Mouse (Mus musculus): ENCODE results near the gene Ext2. TPM values are rescaled to one million over a fixed set of nuclear protein-coding genes. Genes with fewer than 3 reads are reported as not detected.

The Ext2 gene
- polyA plus RNA-seq, 1 experiment: 10.8 TPM

DNA sequence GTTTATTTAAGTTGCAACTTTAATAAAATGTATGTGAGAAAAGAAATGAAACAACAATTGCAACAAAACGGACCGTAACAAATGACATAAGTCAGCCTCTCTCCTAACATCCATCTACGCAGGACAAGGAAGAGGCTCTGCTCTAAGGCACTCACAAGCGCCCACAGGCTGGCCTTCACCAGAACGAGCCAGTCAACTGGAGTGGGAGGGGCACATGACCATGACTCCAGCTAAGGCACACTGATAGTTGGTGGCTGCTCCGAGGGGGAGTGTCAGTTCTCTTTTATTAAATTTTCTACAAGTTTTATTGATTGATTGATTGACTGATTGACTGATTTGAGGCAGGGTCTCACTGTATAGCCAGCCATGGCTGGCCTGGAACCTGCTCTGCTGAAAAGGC is 52.5 kb downstream of the Ext2 start:
- Histone ChIP-seq H3K4me3 (replicated peaks; ENCODE audit: control insufficient read depth, low read depth, low read length) (no peak overlapping the region), H3K4me1 (ENCODE audit: control insufficient read depth, insufficient read depth, low read length) (no peaks in the 10 kb centered on the region; the same call in 1 of the 2 replicates), H3K27ac (ENCODE audit: control insufficient read depth, insufficient read depth, low read depth, low read length, poor library complexity) (no peak overlapping the region)
- no peak for TF ChIP-seq POLR2A (IDR thresholded peaks at IDR 0.05; ENCODE audit: borderline replicate concordance, control insufficient read depth, low read depth, low read length)
- no peak for TF ChIP-seq CTCF (IDR thresholded peaks at IDR 0.05; ENCODE audit: control insufficient read depth, insufficient read depth, low read length)
- WGBS: 86% methylated on average over 6 of the region's 6 CpGs

- WGBS: 80% methylated on average over 5 of the region's 5 CpGs
- Histone ChIP-seq H3K27ac (ENCODE audit: control insufficient read depth, insufficient read depth, low read depth, low read length, poor library complexity) (no peak overlapping the region), H3K4me1 (ENCODE audit: control insufficient read depth, insufficient read depth, low read length) (no peaks in the 10 kb centered on the region), H3K4me3 (replicated peaks; ENCODE audit: control insufficient read depth, low read depth, low read length) (no peak overlapping the region)
- TF ChIP-seq POLR2A (IDR thresholded peaks at IDR 0.05; ENCODE audit: borderline replicate concordance, control insufficient read depth, low read depth, low read length) (no peak), CTCF (IDR thresholded peaks at IDR 0.05; ENCODE audit: control insufficient read depth, insufficient read depth, low read length) (no peak)
Observed at GRCm38 (mm10) chr2:93765721-93766120, 56.6 kb downstream of the Ext2 start.

DNA sequence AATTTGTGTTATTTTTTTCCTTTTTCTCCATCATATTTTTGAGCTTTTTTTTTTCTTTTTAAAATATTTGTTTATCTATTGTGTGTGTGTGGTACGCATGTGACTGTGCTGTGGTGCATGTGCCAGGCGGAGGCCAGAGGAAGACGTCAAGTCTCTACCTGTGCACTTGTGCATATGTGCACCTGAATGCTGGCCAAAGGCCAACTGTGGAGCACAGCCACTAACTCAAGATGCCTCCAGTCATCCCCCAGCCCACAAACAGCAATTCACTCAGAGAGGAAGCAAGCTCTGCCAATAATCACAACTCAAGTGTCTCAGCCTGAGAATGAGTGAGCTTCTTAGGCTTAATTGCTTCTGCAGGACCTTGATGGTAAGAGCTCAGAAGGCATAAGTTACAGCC is 58.2 kb downstream of the Ext2 start:
- TF ChIP-seq POLR2A (IDR thresholded peaks at IDR 0.05; ENCODE audit: borderline replicate concordance, control insufficient read depth, low read depth, low read length) (no peak), CTCF (IDR thresholded peaks at IDR 0.05; ENCODE audit: control insufficient read depth, insufficient read depth, low read length) (no peak)
- Histone ChIP-seq H3K27ac (ENCODE audit: control insufficient read depth, insufficient read depth, low read depth, low read length, poor library complexity) (no peak overlapping the region), H3K4me3 (replicated peaks; ENCODE audit: control insufficient read depth, low read depth, low read length) (no peak overlapping the region), H3K4me1 (ENCODE audit: control insufficient read depth, insufficient read depth, low read length) (no peaks in the 10 kb centered on the region)
- 83% methylated on average over 3 of the region's 3 CpGs for WGBS

- WGBS: 79% methylated on average over 3 of the region's 3 CpGs
- H3K4me1 ChIP-seq (ENCODE audit: control insufficient read depth, insufficient read depth, low read length): no peaks in the 10 kb centered on the region
- no peak for TF ChIP-seq POLR2A (IDR thresholded peaks at IDR 0.05; ENCODE audit: borderline replicate concordance, control insufficient read depth, low read depth, low read length)
- no peak for TF ChIP-seq CTCF (IDR thresholded peaks at IDR 0.05; ENCODE audit: control insufficient read depth, insufficient read depth, low read length)
Observed at GRCm38 (mm10) chr2:93760389-93760788, 62.0 kb downstream of the Ext2 start.

DNA sequence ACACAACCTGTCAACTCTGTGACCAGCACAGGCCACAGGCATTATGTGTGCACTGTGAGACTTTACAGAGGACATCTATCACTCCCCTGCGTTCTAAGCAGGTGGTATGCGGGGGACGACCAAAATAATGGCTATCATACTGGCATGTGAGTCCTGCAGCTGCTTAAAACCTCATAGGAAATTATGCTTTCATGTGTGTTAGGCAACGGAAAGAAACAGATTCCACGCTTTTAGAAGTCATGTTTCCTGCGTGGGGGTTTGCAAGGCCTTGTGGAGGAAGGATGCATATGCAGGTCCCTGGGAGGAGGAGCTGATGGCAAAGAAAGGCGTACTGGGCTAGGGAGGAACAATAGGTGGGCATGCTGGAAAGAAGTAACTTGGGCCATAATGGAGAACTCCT is 63.2 kb downstream of the Ext2 start:
- TF ChIP-seq CTCF (IDR thresholded peaks at IDR 0.05; ENCODE audit: control insufficient read depth, insufficient read depth, low read length) (no peak), POLR2A (IDR thresholded peaks at IDR 0.05; ENCODE audit: borderline replicate concordance, control insufficient read depth, low read depth, low read length) (no peak)
- no peak overlapping the region for H3K27ac ChIP-seq (ENCODE audit: control insufficient read depth, insufficient read depth, low read depth, low read length, poor library complexity)
- 59% methylated on average over 7 of the region's 7 CpGs for WGBS
- H3K4me3 ChIP-seq (replicated peaks; ENCODE audit: control insufficient read depth, low read depth, low read length): no peak overlapping the region
- no peaks in the 10 kb centered on the region for H3K4me1 ChIP-seq (ENCODE audit: control insufficient read depth, insufficient read depth, low read length)

More at GRCm38 (mm10) chr2:93760389-93760788, 62.0 kb downstream of the Ext2 start:
- H3K27ac ChIP-seq (ENCODE audit: control insufficient read depth, insufficient read depth, low read depth, low read length, poor library complexity): no peak overlapping the region
- no peak overlapping the region for H3K4me3 ChIP-seq (replicated peaks; ENCODE audit: control insufficient read depth, low read depth, low read length)

GRCm38 (mm10) chr2:93758298-93758697 is 64.1 kb downstream of the Ext2 start:
- H3K27ac ChIP-seq (ENCODE audit: control insufficient read depth, insufficient read depth, low read depth, low read length, poor library complexity): no peak overlapping the region
- TF ChIP-seq POLR2A (IDR thresholded peaks at IDR 0.05; ENCODE audit: borderline replicate concordance, control insufficient read depth, low read depth, low read length) (no peak), CTCF (IDR thresholded peaks at IDR 0.05; ENCODE audit: control insufficient read depth, insufficient read depth, low read length) (no peak)
- no peak overlapping the region for H3K4me3 ChIP-seq (replicated peaks; ENCODE audit: control insufficient read depth, low read depth, low read length)
- H3K4me1 ChIP-seq (ENCODE audit: control insufficient read depth, insufficient read depth, low read length): no peaks in the 10 kb centered on the region
- WGBS: 85% methylated on average over 6 of the region's 6 CpGs

- TF ChIP-seq POLR2A (IDR thresholded peaks at IDR 0.05; ENCODE audit: borderline replicate concordance, control insufficient read depth, low read depth, low read length) (no peak), CTCF (IDR thresholded peaks at IDR 0.05; ENCODE audit: control insufficient read depth, insufficient read depth, low read length) (no peak)
- Histone ChIP-seq H3K4me3 (replicated peaks; ENCODE audit: control insufficient read depth, low read depth, low read length) (no peak overlapping the region), H3K4me1 (ENCODE audit: control insufficient read depth, insufficient read depth, low read length) (no peaks in the 10 kb centered on the region), H3K27ac (ENCODE audit: control insufficient read depth, insufficient read depth, low read depth, low read length, poor library complexity) (no peak overlapping the region)
- 80% methylated on average over 2 of the region's 2 CpGs for WGBS
Observed at GRCm38 (mm10) chr2:93754366-93754765, 68.0 kb downstream of the Ext2 start.

DNA sequence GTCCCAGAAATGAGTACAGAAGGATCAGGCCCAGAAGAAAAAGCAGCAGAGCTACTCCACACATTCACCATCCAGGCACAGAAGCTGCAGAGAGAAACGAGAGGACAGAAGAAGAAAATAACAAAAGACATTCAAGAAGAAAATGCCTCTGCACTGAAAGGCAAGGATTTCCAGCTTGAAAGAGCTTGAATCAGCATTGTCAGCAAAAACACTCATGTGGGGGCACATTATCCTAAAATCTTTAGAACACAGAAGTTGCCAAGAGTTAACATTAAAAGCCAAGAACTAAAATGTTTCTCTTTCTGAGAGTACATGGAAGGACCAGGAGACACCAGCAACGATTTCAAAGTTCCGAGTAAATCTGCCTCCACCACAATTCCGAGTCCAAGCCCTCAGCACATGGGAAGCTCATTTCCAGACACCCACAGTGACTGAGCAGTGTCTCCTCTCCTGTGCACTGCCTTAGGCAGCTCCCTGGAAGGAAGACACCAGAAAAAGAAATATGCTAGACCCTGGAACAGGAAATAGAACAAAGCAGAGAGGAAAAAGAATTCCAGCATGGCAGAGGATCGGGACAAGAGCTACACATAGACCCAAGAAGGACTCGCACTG is 69.1 kb downstream of the Ext2 start:
- H3K4me3 ChIP-seq (replicated peaks; ENCODE audit: control insufficient read depth, low read depth, low read length): no peak overlapping the region
- WGBS: 81% methylated on average over 6 of the region's 6 CpGs
- no peak for TF ChIP-seq CTCF (IDR thresholded peaks at IDR 0.05; ENCODE audit: control insufficient read depth, insufficient read depth, low read length)
- TF ChIP-seq POLR2A (IDR thresholded peaks at IDR 0.05; ENCODE audit: borderline replicate concordance, control insufficient read depth, low read depth, low read length): no peak

GRCm38 (mm10) chr2:93749709-93750108 is 72.7 kb downstream of the Ext2 start:
- Histone ChIP-seq H3K4me3 (replicated peaks; ENCODE audit: control insufficient read depth, low read depth, low read length) (no peak overlapping the region), H3K4me1 (ENCODE audit: control insufficient read depth, insufficient read depth, low read length) (no peaks in the 10 kb centered on the region), H3K27ac (ENCODE audit: control insufficient read depth, insufficient read depth, low read depth, low read length, poor library complexity) (no peak overlapping the region)
- no peak for TF ChIP-seq POLR2A (IDR thresholded peaks at IDR 0.05; ENCODE audit: borderline replicate concordance, control insufficient read depth, low read depth, low read length)
- no peak for TF ChIP-seq CTCF (IDR thresholded peaks at IDR 0.05; ENCODE audit: control insufficient read depth, insufficient read depth, low read length)
- WGBS: 91% methylated on average over 4 of the region's 4 CpGs

More for the DNA sequence above, 69.1 kb downstream of the Ext2 start:
- Histone ChIP-seq H3K27ac (ENCODE audit: control insufficient read depth, insufficient read depth, low read depth, low read length, poor library complexity) (no peak overlapping the region), H3K4me1 (ENCODE audit: control insufficient read depth, insufficient read depth, low read length) (no peaks in the 10 kb centered on the region)

All from bone marrow, adult 2 months (tissue).